Mouse (Mus musculus): ENCODE data around the gene Ror1. TPM values are rescaled to one million over a fixed set of nuclear protein-coding genes. Genes with fewer than 3 reads are reported as not detected.

The Ror1 gene
- 1.5 and 1.8 TPM in 2 replicates for polyA plus RNA-seq (2014; fragmentation: Nextera tagmentation; extraction: Ambion mirVana)

GRCm38 (mm10) chr4:100095685-100096595 is at the start of gene Ror1:
TSS of gene Ror1 (plus strand) at chr4:100095791.
- Histone ChIP-seq H3K9ac (peak within 1 kb of the TSS; percentile 65), H3K4me3 (replicated peaks; ENCODE audit: low read length) (peak within 1 kb of the TSS; percentile 70), H3K27ac (peak within 1 kb of the TSS; percentile 67), H3K36me3 (replicated peaks; ENCODE audit: control insufficient read depth, insufficient read depth) (no peaks in the 10 kb centered on the region), H3K4me2 (replicated peaks) (peak within 1 kb of the TSS; percentile 99), H3K27me3 (ENCODE audit: control insufficient read depth, insufficient read depth, low read length) (peaks cover 13% of the 10 kb centered on the region), H3K9me3 (ENCODE audit: control insufficient read depth, low read length) (no peaks in the 10 kb centered on the region), H3K4me1 (replicated peaks; ENCODE audit: control insufficient read depth, insufficient read depth, low read length) (no peaks in the 10 kb centered on the region)
- DNase-seq (ENCODE audit: low spot score): peak; percentile 86
- peak; percentile 92 for ATAC-seq (ENCODE audit: low FRiP score)
- under 1% methylated on average over 74 of the region's 76 CpGs for WGBS

DNA sequence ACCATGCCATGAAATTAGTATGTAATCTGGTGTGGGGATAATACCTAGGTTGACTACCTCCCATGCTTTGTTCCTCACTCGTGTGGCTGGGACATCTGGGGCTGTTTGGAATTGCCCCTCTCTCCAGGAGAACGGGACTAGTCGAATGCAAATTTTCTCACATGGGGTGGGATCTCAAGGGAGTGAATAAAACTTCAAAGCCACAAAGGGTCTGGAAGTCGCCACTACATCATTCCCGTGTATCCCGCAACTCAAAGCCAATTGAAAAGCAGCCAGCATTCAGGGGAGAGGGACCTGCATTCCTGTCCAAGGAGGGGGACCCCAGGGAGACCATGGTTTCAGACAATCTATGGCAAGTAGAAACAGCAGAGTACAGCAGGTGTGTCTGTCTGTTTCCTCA is 48.5 kb upstream of the Ror1 start:
- Histone ChIP-seq H3K27ac (no peak overlapping the region), H3K9ac (no peak overlapping the region), H3K27me3 (ENCODE audit: control insufficient read depth, insufficient read depth, low read length) (no peaks in the 10 kb centered on the region), H3K4me2 (replicated peaks) (no peak overlapping the region), H3K4me1 (replicated peaks; ENCODE audit: control insufficient read depth, insufficient read depth, low read length) (no peaks in the 10 kb centered on the region), H3K9me3 (ENCODE audit: control insufficient read depth, low read length) (no peaks in the 10 kb centered on the region), H3K36me3 (replicated peaks; ENCODE audit: control insufficient read depth, insufficient read depth) (no peaks in the 10 kb centered on the region), H3K4me3 (replicated peaks; ENCODE audit: low read length) (no peak overlapping the region)
- WGBS: 27% methylated on average over 6 of the region's 6 CpGs
- DNase-seq (ENCODE audit: low spot score) (no peak), ATAC-seq (ENCODE audit: low FRiP score) (no peak)

GRCm38 (mm10) chr4:100048351-100048950 is 47.1 kb upstream of the Ror1 start:
- WGBS: 75% methylated on average over 7 of the region's 7 CpGs

DNA sequence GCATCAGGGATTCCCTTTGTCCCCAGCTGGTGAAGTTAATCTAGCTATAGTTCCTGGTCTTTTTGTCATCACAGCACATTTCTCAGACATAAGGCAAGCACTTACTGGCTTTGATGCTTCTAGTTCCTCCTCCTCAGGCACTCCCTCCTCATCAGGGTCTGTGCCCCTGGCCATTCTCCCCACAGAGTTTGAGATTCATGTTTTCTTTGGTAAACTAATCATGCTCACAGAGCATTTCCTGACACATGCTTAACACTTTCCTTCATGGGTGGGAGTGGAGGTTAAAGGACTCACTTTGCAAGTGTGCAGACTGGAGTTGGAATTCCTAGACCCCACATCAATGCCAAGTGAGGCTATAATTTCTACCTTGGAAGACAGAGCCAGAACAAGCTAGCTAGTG is 43.8 kb upstream of the Ror1 start:
- H3K9ac ChIP-seq: no peak overlapping the region
- ATAC-seq (ENCODE audit: low FRiP score) (no peak), DNase-seq (ENCODE audit: low spot score) (no peak)
- no peaks in the 10 kb centered on the region for H3K9me3 ChIP-seq (ENCODE audit: control insufficient read depth, low read length)
- no peaks in the 10 kb centered on the region for H3K36me3 ChIP-seq (replicated peaks; ENCODE audit: control insufficient read depth, insufficient read depth)
- no peak overlapping the region for H3K4me3 ChIP-seq (replicated peaks; ENCODE audit: low read length)
- H3K4me1 ChIP-seq (replicated peaks; ENCODE audit: control insufficient read depth, insufficient read depth, low read length): no peaks in the 10 kb centered on the region; the same call in 1 of the 2 replicates
- no peak overlapping the region for H3K27ac ChIP-seq
- no peak overlapping the region for H3K4me2 ChIP-seq (replicated peaks)
- no peaks in the 10 kb centered on the region for H3K27me3 ChIP-seq (ENCODE audit: control insufficient read depth, insufficient read depth, low read length)

More at GRCm38 (mm10) chr4:100048351-100048950, 47.1 kb upstream of the Ror1 start:
- ATAC-seq (ENCODE audit: low FRiP score) (no peak), DNase-seq (ENCODE audit: low spot score) (no peak)
- H3K27ac ChIP-seq: no peak overlapping the region
- H3K9me3 ChIP-seq (ENCODE audit: control insufficient read depth, low read length): no peaks in the 10 kb centered on the region
- H3K4me3 ChIP-seq (replicated peaks; ENCODE audit: low read length): no peak overlapping the region
- no peak overlapping the region for H3K9ac ChIP-seq
- no peak overlapping the region for H3K4me2 ChIP-seq (replicated peaks)
- no peaks in the 10 kb centered on the region for H3K4me1 ChIP-seq (replicated peaks; ENCODE audit: control insufficient read depth, insufficient read depth, low read length)
- no peaks in the 10 kb centered on the region for H3K27me3 ChIP-seq (ENCODE audit: control insufficient read depth, insufficient read depth, low read length)
- H3K36me3 ChIP-seq (replicated peaks; ENCODE audit: control insufficient read depth, insufficient read depth): no peaks in the 10 kb centered on the region

- Histone ChIP-seq H3K4me2 (replicated peaks) (no peak overlapping the region), H3K4me3 (replicated peaks; ENCODE audit: low read length) (no peak overlapping the region), H3K4me1 (replicated peaks; ENCODE audit: control insufficient read depth, insufficient read depth, low read length) (no peaks in the 10 kb centered on the region; the same call in 1 of the 2 replicates), H3K27ac (no peak overlapping the region), H3K9me3 (ENCODE audit: control insufficient read depth, low read length) (no peaks in the 10 kb centered on the region), H3K36me3 (replicated peaks; ENCODE audit: control insufficient read depth, insufficient read depth) (no peaks in the 10 kb centered on the region), H3K9ac (no peak overlapping the region), H3K27me3 (ENCODE audit: control insufficient read depth, insufficient read depth, low read length) (no peaks in the 10 kb centered on the region)
- DNase-seq (ENCODE audit: low spot score) (no peak), ATAC-seq (ENCODE audit: low FRiP score) (no peak)
- 72% methylated on average over 3 of the region's 3 CpGs for WGBS
These were observed 43.3 kb upstream of the Ror1 start for GRCm38 (mm10) chr4:100052258-100052657.

DNA sequence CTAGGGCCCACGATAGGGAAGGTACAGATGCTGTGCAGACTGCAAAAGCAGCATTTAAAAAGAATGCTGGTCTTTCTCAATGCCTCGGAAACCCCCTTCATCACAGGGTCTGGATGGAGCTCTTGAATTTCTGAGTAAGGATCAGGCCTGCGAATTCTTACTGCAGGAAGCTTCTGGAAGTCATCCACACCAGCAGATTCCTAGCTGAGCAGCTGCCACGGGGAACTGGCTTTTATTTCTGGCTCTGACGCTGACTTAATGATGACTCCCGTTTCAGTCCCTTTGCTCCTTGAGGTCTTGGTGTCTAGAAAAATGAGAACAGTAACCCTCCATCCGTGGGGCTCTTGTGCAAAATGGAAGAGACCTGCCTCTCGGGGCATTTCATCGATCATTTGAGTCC is 39.5 kb upstream of the Ror1 start:
- no peaks in the 10 kb centered on the region; the same call in 1 of the 2 replicates for H3K4me1 ChIP-seq (replicated peaks; ENCODE audit: control insufficient read depth, insufficient read depth, low read length)
- ATAC-seq (ENCODE audit: low FRiP score): no peak

GRCm38 (mm10) chr4:100056446-100056845 is 39.1 kb upstream of the Ror1 start:
- Histone ChIP-seq H3K9ac (no peak overlapping the region), H3K4me1 (replicated peaks; ENCODE audit: control insufficient read depth, insufficient read depth, low read length) (no peaks in the 10 kb centered on the region; the same call in 1 of the 2 replicates), H3K9me3 (ENCODE audit: control insufficient read depth, low read length) (no peaks in the 10 kb centered on the region), H3K4me2 (replicated peaks) (no peak overlapping the region), H3K27me3 (ENCODE audit: control insufficient read depth, insufficient read depth, low read length) (no peaks in the 10 kb centered on the region), H3K36me3 (replicated peaks; ENCODE audit: control insufficient read depth, insufficient read depth) (no peaks in the 10 kb centered on the region), H3K27ac (no peak overlapping the region), H3K4me3 (replicated peaks; ENCODE audit: low read length) (no peak overlapping the region)
- ATAC-seq (ENCODE audit: low FRiP score) (no peak), DNase-seq (ENCODE audit: low spot score) (no peak)
- 82% methylated on average over 4 of the region's 4 CpGs for WGBS

More for the DNA sequence above, 39.5 kb upstream of the Ror1 start:
- 76% methylated on average over 9 of the region's 9 CpGs for WGBS
- Histone ChIP-seq H3K4me3 (replicated peaks; ENCODE audit: low read length) (no peak overlapping the region), H3K27ac (no peak overlapping the region), H3K9ac (no peak overlapping the region), H3K4me2 (replicated peaks) (no peak overlapping the region), H3K36me3 (replicated peaks; ENCODE audit: control insufficient read depth, insufficient read depth) (no peaks in the 10 kb centered on the region), H3K27me3 (ENCODE audit: control insufficient read depth, insufficient read depth, low read length) (no peaks in the 10 kb centered on the region), H3K9me3 (ENCODE audit: control insufficient read depth, low read length) (no peaks in the 10 kb centered on the region)
- no peak for DNase-seq (ENCODE audit: low spot score)

GRCm38 (mm10) chr4:100057381-100057780 is 38.2 kb upstream of the Ror1 start:
- DNase-seq (ENCODE audit: low spot score) (no peak), ATAC-seq (ENCODE audit: low FRiP score) (no peak)
- 92% methylated on average over 13 of the region's 13 CpGs for WGBS
- H3K4me1 ChIP-seq (replicated peaks; ENCODE audit: control insufficient read depth, insufficient read depth, low read length): no peaks in the 10 kb centered on the region; the same call in 1 of the 2 replicates
- no peak overlapping the region for H3K9ac ChIP-seq
- no peaks in the 10 kb centered on the region for H3K9me3 ChIP-seq (ENCODE audit: control insufficient read depth, low read length)
- H3K4me2 ChIP-seq (replicated peaks): no peak overlapping the region
- no peak overlapping the region for H3K4me3 ChIP-seq (replicated peaks; ENCODE audit: low read length)
- no peaks in the 10 kb centered on the region for H3K36me3 ChIP-seq (replicated peaks; ENCODE audit: control insufficient read depth, insufficient read depth)
- no peak overlapping the region for H3K27ac ChIP-seq
- no peaks in the 10 kb centered on the region for H3K27me3 ChIP-seq (ENCODE audit: control insufficient read depth, insufficient read depth, low read length)

- H3K4me1 ChIP-seq (replicated peaks; ENCODE audit: control insufficient read depth, insufficient read depth, low read length): no peaks in the 10 kb centered on the region; the same call in 1 of the 2 replicates
- WGBS: 96% methylated on average over 5 of the region's 5 CpGs
- no peak for ATAC-seq (ENCODE audit: low FRiP score)
These were observed 37.0 kb upstream of the Ror1 start for GRCm38 (mm10) chr4:100058631-100059030.

More at GRCm38 (mm10) chr4:100058631-100059030, 37.0 kb upstream of the Ror1 start:
- no peak for DNase-seq (ENCODE audit: low spot score)
- Histone ChIP-seq H3K4me2 (replicated peaks) (no peak overlapping the region), H3K27ac (no peak overlapping the region), H3K9ac (no peak overlapping the region), H3K27me3 (ENCODE audit: control insufficient read depth, insufficient read depth, low read length) (no peaks in the 10 kb centered on the region), H3K9me3 (ENCODE audit: control insufficient read depth, low read length) (no peaks in the 10 kb centered on the region), H3K4me3 (replicated peaks; ENCODE audit: low read length) (no peak overlapping the region), H3K36me3 (replicated peaks; ENCODE audit: control insufficient read depth, insufficient read depth) (no peaks in the 10 kb centered on the region)

Measured in hindbrain, embryonic 14.5 days (tissue).